Mouse (Mus musculus) ES-E14 (cell line): ENCODE measurements at regions not wholly inside any gene's neighbourhood (a gene's known extent, or its start where the extent isn't known, plus 50 kb on each side); places are given as distances from the start of the nearest gene placed in this dataset.

ENCODE experiments used
- CHD2 ChIP-seq: IDR thresholded peaks from 2 replicates; pipeline ENCODE4 v1.6.1; 2014; ENCODE audit warnings: mild to moderate bottlenecking, low read depth, low read length, inconsistent platforms
- ZC3H11A ChIP-seq: IDR thresholded peaks from 2 replicates; pipeline ENCODE4 v1.6.1; 2012; ENCODE audit warnings: low read depth, mild to moderate bottlenecking, inconsistent platforms, low read length, borderline replicate concordance
- ZNF384 ChIP-seq: IDR thresholded peaks from 2 replicates; pipeline ENCODE4 v1.6.1; 2012; ENCODE audit warnings: low read depth, low read length, inconsistent platforms

- TF ChIP-seq CHD2 (no peak), ZC3H11A (no peak), ZNF384 (no peak)
Measured at GRCm38 (mm10) chr14:15603954-15604523, 165.3 kb upstream of the Lrrc3b start.
